Mouse (Mus musculus): Measurements from ENCODE around the gene Siah1b. TPM values are rescaled to one million over a fixed set of nuclear protein-coding genes. Genes with fewer than 3 reads are reported as not detected.

Siah1b gene
- 10 to 100 TPM in 1 of 2 experiments, 1 to 10 TPM in 1; 9.7 to 13.5 TPM for total RNA-seq (2021)

DNA sequence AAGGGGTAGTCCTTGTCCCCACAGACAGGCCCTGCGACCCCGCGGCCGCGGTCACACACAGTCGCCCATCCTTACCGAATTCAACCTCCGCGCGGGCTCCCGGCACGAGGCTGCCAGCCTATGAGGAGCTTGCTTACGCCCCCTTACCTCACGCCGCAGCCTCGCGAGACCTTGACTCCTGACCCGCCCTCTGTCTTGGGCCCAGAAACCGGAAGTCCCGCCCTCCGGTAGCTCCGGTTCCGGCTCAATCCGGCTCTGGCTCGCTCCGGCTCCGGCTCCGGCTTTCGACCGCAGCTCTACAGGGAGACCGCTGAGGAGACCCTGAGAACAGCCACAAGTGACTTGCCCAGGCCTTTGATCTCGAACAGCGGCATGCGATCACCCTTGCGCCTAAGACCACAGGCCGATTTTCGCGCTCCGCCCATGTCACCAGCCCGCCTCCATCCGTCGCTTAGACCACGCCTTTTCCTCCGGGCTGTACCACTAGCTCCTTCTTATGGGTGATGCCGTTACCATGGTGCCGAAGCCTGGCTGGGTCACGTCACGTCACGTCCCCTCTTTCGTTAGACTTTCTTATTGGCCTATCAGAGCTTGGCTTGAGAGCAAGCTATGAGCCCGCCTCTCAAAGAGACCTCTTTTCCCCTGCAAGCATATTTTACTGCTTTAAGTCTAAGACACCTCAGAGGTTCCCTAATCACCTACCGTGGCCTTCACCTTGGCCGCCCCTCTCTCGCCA, at the start of gene Siah1b:
Gene Siah1b (minus strand): TSS at position 454 of the 736 bp plus-strand sequence.
- DNase-seq (ENCODE audit: extremely low spot score in 1 of 2, low spot score in 1 of 2), result peak; percentile 71 to 73

DNA sequence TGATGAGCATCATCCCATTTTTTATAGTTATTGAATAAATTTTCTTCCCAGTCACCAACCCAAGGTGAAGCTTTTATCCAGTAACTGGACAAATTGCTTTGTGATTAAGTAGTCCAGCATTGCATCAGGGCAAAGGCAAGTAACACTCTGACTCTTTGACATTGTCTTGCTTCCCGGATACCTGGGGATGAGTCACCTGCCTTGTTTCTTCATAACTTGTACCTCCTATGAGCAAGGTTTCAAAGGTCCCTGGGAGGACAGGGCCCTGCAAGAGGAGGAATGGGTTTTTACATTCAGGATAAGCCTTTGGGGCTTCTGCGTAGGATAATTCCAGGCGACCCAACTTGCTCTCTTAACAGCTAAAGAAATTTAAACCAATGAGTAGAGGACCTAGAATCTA, 47.6 kb upstream of the Siah1b start:
- no peak for DNase-seq (ENCODE audit: extremely low spot score in 1 of 2, low spot score in 1 of 2)

DNA sequence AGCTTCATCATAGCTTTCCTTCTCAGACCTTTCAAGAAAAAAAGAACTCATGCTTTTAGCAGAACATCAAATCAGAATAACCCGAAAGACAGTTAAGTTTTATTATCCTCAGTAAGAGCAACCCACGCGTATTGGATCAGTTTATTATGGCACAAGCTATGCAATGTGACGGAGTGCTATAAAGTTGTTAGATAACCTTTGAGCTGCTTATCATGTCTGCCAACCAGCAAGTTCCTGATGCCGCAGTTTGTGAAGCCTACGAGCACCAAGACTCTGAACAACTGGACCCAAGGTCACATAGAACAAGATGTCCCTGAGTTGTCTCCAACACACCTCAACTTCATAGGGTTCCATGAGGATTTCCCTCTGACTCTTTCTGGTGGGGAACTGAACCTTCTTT, 37.5 kb upstream of the Siah1b start:
- no peak for DNase-seq (ENCODE audit: extremely low spot score in 1 of 2, low spot score in 1 of 2)

DNA sequence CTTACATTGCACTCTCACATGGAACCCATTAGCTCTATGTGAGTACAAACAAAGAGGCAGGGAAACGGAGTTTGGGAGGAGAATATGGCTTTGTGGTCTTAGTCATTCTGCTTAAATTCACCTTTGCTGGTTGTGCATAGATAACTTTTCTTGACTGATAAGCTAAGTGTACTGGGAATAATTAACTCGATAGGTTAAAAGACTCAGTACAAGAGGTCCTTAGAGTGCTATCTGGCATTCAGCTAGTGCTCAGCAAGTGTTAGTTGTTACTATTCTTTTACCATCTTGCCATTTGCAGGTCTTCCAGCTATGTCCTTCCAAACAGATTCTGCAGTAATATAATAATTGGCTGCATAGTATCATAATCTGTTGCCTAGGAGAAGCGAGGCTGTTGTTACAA, 34.9 kb upstream of the Siah1b start:
- no peak for DNase-seq (ENCODE audit: extremely low spot score in 1 of 2, low spot score in 1 of 2)

DNA sequence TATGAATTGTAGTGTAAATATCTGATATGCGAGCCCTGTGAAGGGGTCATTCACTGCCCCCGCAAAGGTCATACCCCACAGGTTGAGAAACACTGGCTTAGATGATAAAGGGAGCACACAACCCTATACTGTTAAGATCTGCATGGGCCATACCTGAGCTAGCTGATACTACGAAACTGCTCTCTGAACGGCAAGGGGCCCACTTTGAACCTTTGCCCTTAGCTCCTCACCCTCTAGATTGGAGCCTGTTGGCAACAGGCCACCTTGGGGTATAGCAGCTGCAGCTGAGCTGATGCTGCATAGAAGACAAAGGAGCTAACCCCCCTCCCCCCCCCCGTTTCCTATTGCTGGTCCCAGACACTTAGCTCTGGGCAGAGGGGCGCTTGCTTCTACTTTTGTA, 26.4 kb upstream of the Siah1b start:
- DNase-seq (ENCODE audit: extremely low spot score in 1 of 2, low spot score in 1 of 2), result no peak

DNA sequence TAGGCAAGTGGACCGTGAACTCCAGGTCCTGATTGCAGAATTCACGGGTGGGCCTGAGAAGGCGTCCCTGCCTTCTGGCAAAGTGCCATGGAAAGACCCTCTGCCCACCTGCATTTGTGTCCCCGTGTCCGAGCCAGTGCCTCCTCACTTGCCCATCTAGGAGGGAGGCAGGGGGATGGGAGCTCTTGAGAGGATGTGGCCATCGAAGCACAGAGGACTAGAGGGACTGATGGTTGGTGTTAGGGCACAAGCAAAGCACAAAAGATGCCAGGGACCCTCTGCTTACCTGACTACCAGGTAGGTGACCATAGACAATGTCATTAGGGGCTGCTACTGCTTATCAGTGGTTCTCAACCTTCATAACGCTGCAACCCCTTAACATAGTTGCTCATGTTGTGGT, 25.9 kb upstream of the Siah1b start:
- no peak for DNase-seq (ENCODE audit: extremely low spot score in 1 of 2, low spot score in 1 of 2)

DNA sequence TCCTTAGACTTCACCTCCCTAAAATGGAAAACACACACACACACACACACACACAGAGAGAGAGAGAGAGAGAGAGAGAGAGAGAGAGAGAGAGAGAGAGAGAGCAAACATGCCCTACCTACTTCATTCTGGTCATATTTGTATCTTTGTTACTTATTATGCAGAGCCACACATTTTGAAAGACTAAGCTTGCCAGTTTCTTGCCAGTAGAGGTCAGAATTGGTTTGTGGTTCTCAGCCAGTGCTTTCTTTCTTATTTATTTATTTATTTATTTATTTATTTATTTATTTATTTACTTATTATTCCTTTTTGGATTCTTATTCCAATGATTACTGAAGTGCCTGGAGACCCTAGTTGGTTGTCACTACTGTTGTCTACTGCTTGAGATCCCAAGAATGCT, 25.2 kb upstream of the Siah1b start:
- no peak for DNase-seq (ENCODE audit: extremely low spot score in 1 of 2, low spot score in 1 of 2)

DNA sequence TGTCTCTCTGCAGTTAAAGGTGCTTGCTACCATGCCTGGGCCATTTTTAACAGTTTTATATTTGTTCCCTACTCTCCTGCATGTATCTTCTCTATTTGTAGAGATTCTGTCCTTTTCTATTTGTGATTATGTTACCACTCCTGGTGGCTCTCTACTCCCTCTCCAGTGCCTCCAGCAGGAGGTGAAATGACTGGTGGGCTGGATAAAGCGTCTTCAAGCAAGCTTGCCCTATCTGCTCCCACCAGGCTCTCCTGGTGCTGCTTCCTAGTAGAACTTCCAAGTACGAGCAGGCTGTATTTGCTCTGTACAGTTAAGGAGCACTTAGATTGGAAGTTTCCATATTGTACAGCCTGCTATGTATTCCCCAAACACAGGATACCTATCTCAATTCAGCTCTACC, 19.5 kb upstream of the Siah1b start:
- DNase-seq (ENCODE audit: extremely low spot score in 1 of 2, low spot score in 1 of 2), result no peak

DNA sequence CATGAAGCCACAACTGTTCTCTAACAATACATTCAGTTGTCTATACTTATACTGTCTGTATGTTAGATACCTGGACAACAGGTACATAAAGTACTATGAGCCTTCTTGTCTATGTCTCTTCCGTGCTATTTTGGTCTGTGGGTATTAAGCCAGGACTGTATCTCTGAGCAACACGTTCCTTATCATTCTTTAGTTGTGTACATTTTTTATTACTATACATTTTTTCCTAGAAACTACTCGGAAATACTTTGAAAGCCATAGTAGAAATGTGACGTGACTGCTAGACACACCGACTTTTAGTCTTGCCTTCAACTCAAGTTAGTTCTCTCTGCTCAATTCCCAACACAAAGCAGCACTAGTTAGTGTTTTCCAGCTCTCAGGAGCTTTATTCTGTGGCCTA, 17.1 kb upstream of the Siah1b start:
- no peak for DNase-seq (ENCODE audit: extremely low spot score in 1 of 2, low spot score in 1 of 2)

DNA sequence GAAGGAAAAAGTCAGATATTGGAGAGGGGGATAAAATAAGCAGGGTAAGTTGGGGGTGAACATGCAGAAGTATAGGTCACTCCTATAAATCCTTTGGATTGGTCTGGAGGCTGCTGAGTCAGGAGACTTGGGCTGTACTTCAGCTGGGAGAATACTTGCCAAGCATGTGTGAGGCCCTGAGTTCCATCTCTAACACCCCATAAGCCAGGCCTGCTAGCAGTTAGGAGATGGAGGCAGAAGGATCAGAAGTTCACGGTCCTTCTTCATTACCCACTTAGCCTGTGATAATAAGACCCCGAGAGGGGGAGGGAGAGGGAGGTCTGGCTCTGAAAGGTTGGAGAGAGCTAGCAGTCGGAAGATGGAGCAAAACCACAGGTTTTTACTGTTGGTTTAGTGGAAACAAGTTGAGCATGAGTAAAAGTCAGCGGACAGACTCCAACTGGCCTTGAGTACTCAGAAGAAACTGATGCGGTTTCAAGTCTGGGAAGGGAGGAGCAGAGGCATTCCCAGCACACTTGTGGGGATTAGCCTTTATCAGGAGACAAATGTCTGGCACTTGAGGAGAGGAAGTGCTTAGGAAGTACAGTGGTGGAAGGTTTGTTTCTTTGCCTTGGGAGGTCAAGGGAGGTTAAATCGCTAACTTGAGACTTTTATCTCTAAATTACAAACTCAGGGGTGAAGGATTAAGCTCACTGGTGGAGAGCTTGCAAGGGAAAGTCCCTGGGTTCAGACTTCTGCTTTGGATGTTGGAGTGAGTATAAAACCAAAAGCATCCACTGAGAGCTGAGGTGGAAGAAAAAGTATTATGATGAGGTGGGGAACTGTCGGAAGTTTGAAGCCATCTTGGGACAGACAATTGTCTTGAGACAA, 16.2 kb upstream of the Siah1b start:
- no peak for DNase-seq (ENCODE audit: extremely low spot score in 1 of 2, low spot score in 1 of 2)

DNA sequence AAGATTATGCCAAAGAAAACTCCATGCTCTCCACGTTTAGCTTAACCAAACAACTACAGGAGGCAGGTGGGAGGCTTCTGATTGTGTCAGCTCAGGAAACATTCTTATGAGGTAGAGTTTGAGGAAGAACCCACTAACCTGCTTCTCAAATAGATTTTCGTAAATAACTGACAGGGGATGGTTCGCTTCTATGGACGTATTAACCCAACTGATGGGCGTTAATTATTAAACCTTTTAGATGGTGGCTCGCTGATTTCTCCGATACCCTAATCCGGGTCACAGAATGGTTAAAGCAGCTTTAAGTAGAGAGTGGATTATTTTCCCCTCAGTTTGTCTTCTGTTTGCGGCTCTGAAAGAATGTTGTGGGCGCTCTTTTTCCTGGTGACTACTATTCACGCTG, 13.6 kb upstream of the Siah1b start:
- DNase-seq (ENCODE audit: extremely low spot score in 1 of 2, low spot score in 1 of 2), result no peak

DNA sequence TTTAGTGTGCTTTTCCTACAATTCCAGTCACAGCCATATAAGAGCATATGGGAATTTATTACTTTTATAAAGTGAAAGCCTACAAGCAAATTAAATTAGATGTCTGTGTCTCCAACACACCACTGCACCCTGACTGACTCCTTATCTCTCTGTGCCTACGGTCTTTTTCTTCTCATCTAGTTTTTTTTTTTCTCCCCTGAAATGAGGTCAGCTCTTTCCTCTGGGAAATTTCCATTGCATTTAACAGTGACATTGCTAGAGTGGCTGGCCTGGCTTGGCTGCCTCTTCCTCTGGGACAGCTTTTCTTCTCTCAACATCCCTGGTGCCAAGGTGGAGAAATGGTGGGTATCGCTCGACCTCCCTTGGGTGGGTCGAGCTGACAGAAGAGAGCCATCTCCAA, 12.3 kb upstream of the Siah1b start, which contains the start of gene Cltrn:
Gene Cltrn (plus strand): TSS at position 249 of the 400 bp plus-strand sequence.
- no peak for DNase-seq (ENCODE audit: extremely low spot score in 1 of 2, low spot score in 1 of 2)

DNA sequence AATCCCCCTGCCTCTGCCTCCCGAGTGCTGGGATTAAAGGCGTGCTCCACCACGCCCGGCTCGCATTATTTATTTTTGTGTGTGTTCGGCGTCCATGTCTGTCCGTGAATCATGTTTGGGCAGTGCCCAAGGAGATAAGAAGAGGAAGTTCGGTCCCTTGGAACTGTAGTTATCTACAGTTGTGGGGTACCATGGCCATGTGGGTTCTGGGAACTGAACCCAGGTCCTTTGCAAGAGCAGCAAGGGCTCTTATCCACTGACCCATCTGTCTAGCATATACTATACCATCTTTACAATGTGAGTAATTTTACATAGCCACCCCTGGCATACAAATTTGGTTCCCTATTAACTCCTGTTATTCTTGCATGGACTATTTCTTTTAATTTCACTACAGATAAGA, 5.7 kb upstream of the Siah1b start:
- no peak for DNase-seq (ENCODE audit: extremely low spot score in 1 of 2, low spot score in 1 of 2)

DNA sequence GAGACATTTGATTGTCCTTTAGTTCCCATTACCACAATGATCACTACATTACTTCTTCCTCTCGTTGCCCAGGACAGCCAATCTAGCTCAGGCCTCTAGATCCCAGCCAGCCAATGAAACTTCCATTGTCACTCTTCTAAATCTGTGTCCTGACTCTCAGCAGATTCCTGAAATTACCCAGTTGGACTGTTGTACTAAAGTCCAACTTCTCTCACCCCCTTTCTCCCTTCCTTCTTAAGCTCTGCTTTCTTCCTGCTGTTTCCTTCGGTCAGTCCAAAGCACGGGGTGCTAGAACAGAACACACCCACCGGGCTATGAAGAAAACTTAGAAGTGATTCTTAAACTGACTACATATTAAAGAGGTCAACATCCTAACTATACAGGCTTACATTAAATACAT, 7.3 kb downstream of the Siah1b start:
- DNase-seq (ENCODE audit: extremely low spot score in 1 of 2, low spot score in 1 of 2), result no peak

DNA sequence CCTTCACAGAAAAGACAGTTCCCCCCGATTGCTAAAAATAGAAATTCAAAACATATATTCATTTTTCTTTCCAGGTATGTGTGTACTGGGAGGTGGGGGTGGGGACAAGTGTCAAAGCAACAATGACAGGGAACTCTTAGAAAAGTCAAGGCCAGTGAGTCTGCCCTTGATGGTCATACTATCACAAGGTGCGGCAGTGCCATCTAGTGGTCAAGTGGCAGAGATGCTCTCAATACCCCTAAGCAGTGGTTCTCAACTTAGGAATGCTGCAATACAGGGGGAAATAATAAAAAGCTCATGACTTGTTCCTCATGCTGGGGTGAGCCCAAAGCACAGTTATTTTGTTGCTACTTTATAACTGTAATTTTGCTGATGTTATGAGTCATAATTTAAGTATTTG, 10.1 kb downstream of the Siah1b start:
- peak; percentile 22 to 73 for DNase-seq (ENCODE audit: extremely low spot score in 1 of 2, low spot score in 1 of 2)

DNA sequence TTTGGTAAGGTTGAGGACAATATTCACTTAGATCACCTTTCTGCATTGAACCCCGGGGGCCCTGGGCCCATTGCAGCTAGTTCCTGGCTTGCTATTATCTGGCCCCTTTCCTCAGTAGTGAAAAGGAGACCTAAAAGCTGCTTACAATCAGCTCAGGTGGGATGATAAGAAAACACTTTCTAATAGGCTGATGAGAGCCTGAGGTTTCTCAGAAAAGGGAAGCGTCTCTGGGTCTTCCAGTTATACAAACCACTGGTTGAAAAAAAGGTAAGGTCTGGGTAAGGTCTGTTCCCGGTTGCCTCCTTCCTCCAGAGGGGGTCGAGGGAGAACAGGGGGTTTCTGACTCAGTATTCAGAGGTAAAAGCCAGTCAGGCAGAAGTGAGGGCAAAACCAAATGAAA, 17.2 kb downstream of the Siah1b start:
- no peak for DNase-seq (ENCODE audit: extremely low spot score in 1 of 2, low spot score in 1 of 2)

DNA sequence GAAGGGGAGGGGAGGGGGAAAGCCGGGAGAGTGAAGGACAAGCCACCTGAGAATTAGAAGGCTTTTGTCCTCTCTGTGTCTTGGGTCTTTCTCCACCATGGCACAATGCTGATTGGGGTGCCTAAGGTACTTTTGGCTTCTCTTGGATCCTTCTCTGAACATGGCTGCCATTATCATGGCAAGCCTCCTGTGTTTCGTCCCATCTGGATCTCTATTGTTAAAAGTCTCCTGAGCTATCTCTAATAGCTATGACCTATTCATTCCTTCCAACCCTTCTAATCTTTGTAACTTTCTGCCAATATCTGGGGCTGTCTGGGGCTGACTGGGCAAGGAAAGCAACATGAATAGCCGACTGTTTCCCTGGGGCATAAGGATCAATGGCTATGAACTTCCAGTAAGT, 17.8 kb downstream of the Siah1b start:
- DNase-seq (ENCODE audit: extremely low spot score in 1 of 2, low spot score in 1 of 2), result no peak

DNA sequence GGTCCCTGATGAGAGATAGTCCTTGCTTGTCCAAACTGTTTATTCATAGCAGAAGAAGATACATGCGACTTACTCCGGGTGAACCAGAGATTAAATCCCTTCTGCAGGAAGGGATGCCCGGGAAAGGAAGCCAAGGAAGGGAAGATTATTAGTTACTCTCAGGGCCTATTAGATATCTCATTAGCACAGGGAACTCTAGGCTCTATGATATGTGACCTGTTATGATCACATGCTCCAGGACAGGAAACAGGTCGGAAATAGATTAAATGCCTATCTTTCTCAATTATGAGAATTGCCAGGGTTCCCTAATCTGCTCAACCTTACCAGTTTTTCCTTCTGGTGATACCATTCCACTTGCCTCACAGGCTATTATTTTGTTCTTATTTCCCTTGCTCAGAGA, 20.6 kb downstream of the Siah1b start:
- no peak for DNase-seq (ENCODE audit: extremely low spot score in 1 of 2, low spot score in 1 of 2)

DNA sequence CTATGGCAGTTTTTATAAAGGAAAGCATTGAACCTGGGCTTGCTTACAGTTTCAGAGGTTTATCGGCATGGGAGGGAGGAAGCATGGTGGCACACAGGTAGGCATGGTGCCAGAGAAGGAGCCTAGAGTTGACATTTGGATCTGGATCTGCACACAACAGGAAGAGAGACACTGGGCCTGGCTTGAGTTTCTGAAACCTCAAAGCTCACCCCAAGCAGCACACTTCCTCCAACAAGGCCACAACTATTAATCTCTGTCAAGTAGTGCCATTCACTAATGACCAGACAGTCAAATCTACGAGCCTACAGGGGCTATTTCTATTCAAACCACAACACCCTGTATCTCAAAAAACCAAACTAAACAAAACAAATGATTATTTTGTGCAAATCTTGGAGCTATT, 29.6 kb downstream of the Siah1b start:
- DNase-seq (ENCODE audit: extremely low spot score in 1 of 2, low spot score in 1 of 2), result no peak

DNA sequence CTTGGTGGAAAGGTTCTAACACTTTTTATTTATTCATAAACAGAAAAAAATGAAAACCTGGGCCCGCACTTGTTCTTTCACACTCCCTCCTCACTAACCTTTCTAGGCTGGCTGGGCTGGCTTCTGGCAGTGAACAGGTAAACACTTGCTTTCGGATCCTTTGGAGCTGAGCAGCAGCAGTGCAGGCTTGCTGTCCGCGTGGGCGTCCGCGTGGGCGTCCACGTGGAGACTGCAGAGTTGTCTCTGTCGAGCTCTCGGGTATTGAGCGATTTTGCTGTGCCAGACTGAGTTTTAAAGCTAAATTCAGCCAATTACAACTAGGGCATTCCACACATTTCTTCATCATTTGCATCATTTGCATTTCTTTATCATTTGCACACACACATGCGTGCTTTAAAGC, 34.2 kb downstream of the Siah1b start:
- no peak for DNase-seq (ENCODE audit: extremely low spot score in 1 of 2, low spot score in 1 of 2)

DNA sequence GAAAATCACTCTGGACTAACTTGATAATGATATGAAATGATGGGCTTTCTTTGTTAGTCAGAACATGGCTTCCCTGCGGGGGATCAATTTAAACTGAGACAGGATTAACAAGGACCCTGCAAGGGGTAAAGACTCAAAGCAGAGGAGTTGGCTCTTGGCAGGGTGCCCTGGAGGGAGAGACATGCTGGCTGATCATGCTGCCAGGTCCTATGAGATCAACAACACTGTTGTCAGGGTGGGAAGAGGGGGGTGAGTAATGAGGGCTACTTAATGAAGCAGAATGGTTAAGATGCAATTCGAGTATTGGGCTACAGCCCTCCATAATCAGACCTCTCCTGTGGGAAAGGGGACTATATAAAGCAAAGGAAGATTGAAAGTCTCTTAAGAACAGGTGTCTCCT, 37.4 kb downstream of the Siah1b start:
- DNase-seq (ENCODE audit: extremely low spot score in 1 of 2, low spot score in 1 of 2), result no peak

DNA sequence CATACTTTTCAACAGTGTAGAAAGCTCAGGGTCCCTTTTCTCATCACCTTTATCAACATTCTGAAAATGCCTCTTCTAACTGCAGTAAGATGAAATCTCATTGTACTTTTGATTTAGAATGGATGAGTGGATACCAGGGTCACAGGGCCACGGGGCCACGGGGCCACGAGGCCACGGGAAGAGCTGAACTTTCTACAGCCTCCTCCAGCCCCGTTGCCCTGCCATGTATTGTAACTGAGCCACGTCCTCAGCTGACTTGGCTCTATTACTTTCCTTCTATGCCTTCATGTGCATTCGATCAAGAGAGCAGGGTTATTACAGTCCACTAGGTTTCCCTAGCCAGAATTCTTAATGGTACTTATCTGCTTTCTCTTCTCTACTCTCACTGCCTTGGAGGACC, 40.4 kb downstream of the Siah1b start:
- no peak for DNase-seq (ENCODE audit: extremely low spot score in 1 of 2, low spot score in 1 of 2)

Data from layer of hippocampus, postnatal 25 days (tissue).